Mouse (Mus musculus): ENCODE data around the gene Pank3.
"Not testable (repeated sequence)": the region's sequence is repeated elsewhere in the genome, so short reads cannot be mapped to it uniquely, and the experiment has no call there.

Gene Pank3

GRCm38 (mm10) chr11:35780336-35780735 is 11.1 kb downstream of the Pank3 start:
- no peak for DNase-seq

- no peak for DNase-seq
These were observed 13.2 kb downstream of the Pank3 start for GRCm38 (mm10) chr11:35782444-35782843.

GRCm38 (mm10) chr11:35783038-35783437 is 13.8 kb downstream of the Pank3 start:
- no peak for DNase-seq

GRCm38 (mm10) chr11:35784002-35784401 is 14.7 kb downstream of the Pank3 start:
- no peak for DNase-seq

GRCm38 (mm10) chr11:35784537-35784936 is 15.3 kb downstream of the Pank3 start:
- no peak for DNase-seq

GRCm38 (mm10) chr11:35788443-35788842 is 19.2 kb downstream of the Pank3 start:
- DNase-seq, result no peak

- DNase-seq, result not testable (repeated sequence)
These were observed 23.5 kb downstream of the Pank3 start for GRCm38 (mm10) chr11:35792800-35793199.

- DNase-seq, result peak; percentile 52
These were observed 28.6 kb downstream of the Pank3 start for GRCm38 (mm10) chr11:35797751-35798494.

- DNase-seq, result peak; percentile 84
These were observed 29.2 kb downstream of the Pank3 start for GRCm38 (mm10) chr11:35798495-35798820.

- peak; percentile 82 for DNase-seq
These were observed 29.6 kb downstream of the Pank3 start, which contains the start of gene Fbll1 for GRCm38 (mm10) chr11:35798874-35799273. Fbll1 (minus strand) TSS chr11:35798884.

- no peak for DNase-seq
These were observed 32.0 kb downstream of the Pank3 start for GRCm38 (mm10) chr11:35801332-35801731.

- no peak for DNase-seq
These were observed 42.2 kb downstream of the Pank3 start for GRCm38 (mm10) chr11:35811458-35811857.

GRCm38 (mm10) chr11:35816316-35816715 is 47.0 kb downstream of the Pank3 start:
- no peak for DNase-seq

- no peak for DNase-seq
These were observed 58.4 kb downstream of the Pank3 start for GRCm38 (mm10) chr11:35827714-35828113.

- DNase-seq, result no peak
These were observed 62.9 kb downstream of the Pank3 start for GRCm38 (mm10) chr11:35832139-35832538.

- DNase-seq, result no peak
These were observed 64.0 kb downstream of the Pank3 start for GRCm38 (mm10) chr11:35833270-35833669.

GRCm38 (mm10) chr11:35834022-35834760 is 64.9 kb downstream of the Pank3 start, which contains the start of gene Rars:
Rars (minus strand) TSS chr11:35834506.
- DNase-seq, result peak; percentile 97

- no peak for DNase-seq
These were observed 68.2 kb downstream of the Pank3 start for GRCm38 (mm10) chr11:35837156-35838126.

GRCm38 (mm10) chr11:35838345-35839338 is 69.4 kb downstream of the Pank3 start:
- DNase-seq, result peak; percentile 93

- DNase-seq, result peak; percentile 47
These were observed 71.0 kb downstream of the Pank3 start for GRCm38 (mm10) chr11:35840282-35840681.

- not testable (repeated sequence) for DNase-seq
These were observed 71.5 kb downstream of the Pank3 start for GRCm38 (mm10) chr11:35840806-35841205.

All from retina, postnatal 1 day (tissue).